Mouse (Mus musculus) kidney, postnatal 0 days (tissue): ENCODE measurements around the gene Plekha8. TPM values are rescaled to one million over a fixed set of nuclear protein-coding genes. Genes with fewer than 3 reads are reported as not detected.

ENCODE experiments used
- ATAC-seq: fragments of 200-750 bp; cut with Nextera tagmentation; replicated peaks from 2 replicates; pipeline ENCODE4 v1.8.0; 2017; ENCODE audit warnings: low read depth, moderate number of reproducible peaks, moderate TSS enrichment, moderate library complexity; ENCODE audit not compliant: low FRiP score
- DNase-seq: peaks from one replicate; pipeline ENCODE4 v3.0.0-alpha.2; 2016; ENCODE audit warnings: low spot score
- H3K27ac ChIP-seq: fragments of 300-500 bp; sonication (generic); 2 replicates; pipeline ENCODE4 v1.5.1; 2014; ENCODE audit warnings: mild to moderate bottlenecking
- H3K27me3 ChIP-seq: fragments of 300-500 bp; sonication (generic); 2 replicates; pipeline ENCODE4 v1.6.1; 2014; ENCODE audit warnings: low read length, mixed read lengths; ENCODE audit not compliant: insufficient read depth
- H3K36me3 ChIP-seq: fragments of 300-500 bp; sonication (generic); 2 replicates; pipeline ENCODE4 v1.6.1; 2014; ENCODE audit warnings: low read length, mixed read lengths; ENCODE audit not compliant: insufficient read depth
- H3K4me1 ChIP-seq: fragments of 300-500 bp; sonication (generic); replicated peaks from 2 replicates; pipeline ENCODE4 v1.6.1; 2014; ENCODE audit warnings: antibody characterized with exemption, low read length, mixed read lengths; ENCODE audit not compliant: insufficient read depth
- H3K4me2 ChIP-seq: fragments of 300-500 bp; sonication (generic); 2 replicates; pipeline ENCODE4 v1.6.1; 2014; ENCODE audit warnings: mild to moderate bottlenecking, low read length, moderate library complexity, mixed read lengths
- H3K4me3 ChIP-seq: fragments of 300-500 bp; sonication (generic); replicated peaks from 2 replicates; pipeline ENCODE4 v1.5.1; 2014; ENCODE audit warnings: low read depth, low read length
- H3K9ac ChIP-seq: fragments of 300-500 bp; sonication (generic); 2 replicates; pipeline ENCODE4 v1.6.1; 2014; ENCODE audit warnings: low read depth, low read length
- H3K9me3 ChIP-seq: fragments of 300-500 bp; sonication (generic); replicated peaks from 2 replicates; pipeline ENCODE4 v1.6.1; 2016; ENCODE audit warnings: low read length, inconsistent platforms, mixed read lengths
- CTCF ChIP-seq: IDR thresholded peaks from 2 replicates; pipeline ENCODE4 v1.5.1; 2016; ENCODE audit warnings: antibody characterized with exemption, low read depth, mild to moderate bottlenecking, moderate library complexity
- WGBS: fragments of 180-500 bp; shearing (Covaris S2); extraction: QIAGEN DNeasy Blood & Tissue Kit; methylation state at CpG from one replicate; pipeline ENCODE4 v1.1.7; 2014; 5-methylcytosine and 5-hydroxymethylcytosine counted together
- polyA plus RNA-seq: library from polyadenylated mRNA; unstranded; fragments of >200 nt; fragmentation: Nextera tagmentation; extraction: Ambion mirVana; gene quantifications from 2 replicates; pipeline ENCODE4 v1.2.1, GENCODE M21; 2015

Gene Plekha8
- polyA plus RNA-seq, 1 experiment from 2014 or later = 9.5 TPM

- Histone ChIP-seq H3K9ac (peak overlapping the region; percentile 48), H3K27me3 (no peaks in the 10 kb centered on the region), H3K4me1 (peaks cover 23% of the 10 kb centered on the region; the same call in 1 of the 2 replicates), H3K4me3 (peak overlapping the region; percentile 57), H3K36me3 (no peaks in the 10 kb centered on the region), H3K27ac (peak overlapping the region; percentile 85), H3K9me3 (no peaks in the 10 kb centered on the region), H3K4me2 (peak overlapping the region; percentile 85)
- peak; percentile 98 for DNase-seq
- under 1% methylated on average over 20 of the region's 20 CpGs for WGBS
- ATAC-seq = peak; percentile 81
- TF ChIP-seq CTCF = peak; percentile 27; the same call in 1 of the 2 replicates
Observed at GRCm38 (mm10) chr6:54592938-54593535, 1.9 kb upstream of the Plekha8 start.

GRCm38 (mm10) chr6:54593766-54594468 lies 994 bp upstream of the Plekha8 start:
- 38% methylated on average over 8 of the region's 8 CpGs for WGBS

DNA sequence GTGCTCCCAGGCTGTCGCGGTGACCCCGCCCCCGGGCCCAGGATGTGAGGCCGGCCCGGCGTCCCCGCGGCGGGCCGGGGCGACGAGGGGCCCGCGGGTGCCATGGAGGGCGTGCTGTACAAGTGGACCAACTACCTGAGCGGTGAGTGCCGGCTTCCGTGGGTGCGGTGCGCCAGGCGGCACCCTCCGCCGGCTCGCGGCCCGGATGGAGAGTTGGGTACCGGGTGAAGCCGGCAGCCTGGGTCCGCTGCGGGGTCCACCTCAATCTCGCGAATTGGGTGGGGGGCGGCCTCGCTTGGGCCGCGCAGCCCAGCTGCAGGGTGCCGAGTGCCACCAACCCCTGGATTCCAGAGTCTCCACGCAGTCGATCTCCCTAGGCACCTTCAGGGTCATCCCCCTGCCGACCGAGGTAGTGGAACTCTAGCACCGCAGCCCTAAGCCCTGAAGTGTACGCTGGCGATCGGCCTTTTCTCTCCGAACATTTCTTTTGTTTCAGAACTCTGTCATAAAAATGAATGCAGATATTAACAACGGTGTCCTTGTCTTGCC lies 493 bp downstream of the Plekha8 start:
- WGBS = under 1% methylated on average over 48 of the region's 48 CpGs
- H3K36me3 ChIP-seq = no peaks in the 10 kb centered on the region
- DNase-seq (no peak), ATAC-seq (no peak)
- peak overlapping the region; percentile 85 for H3K9ac ChIP-seq
- no peak for TF ChIP-seq CTCF
- no peaks in the 10 kb centered on the region for H3K27me3 ChIP-seq
- H3K4me2 ChIP-seq = peak overlapping the region; percentile 94
- H3K9me3 ChIP-seq = no peaks in the 10 kb centered on the region
- peak overlapping the region; percentile 86 for H3K4me3 ChIP-seq
- H3K4me1 ChIP-seq = peaks cover 23% of the 10 kb centered on the region; the same call in 1 of the 2 replicates
- H3K27ac ChIP-seq = peak overlapping the region; percentile 85

More at GRCm38 (mm10) chr6:54593766-54594468, 994 bp upstream of the Plekha8 start:
- Histone ChIP-seq H3K9ac (no peak overlapping the region), H3K27me3 (no peaks in the 10 kb centered on the region), H3K9me3 (no peaks in the 10 kb centered on the region), H3K27ac (peak overlapping the region; percentile 85), H3K4me3 (peak overlapping the region; percentile 57; the same call in 1 of the 2 replicates), H3K4me2 (peak overlapping the region; percentile 94), H3K36me3 (no peaks in the 10 kb centered on the region), H3K4me1 (peaks cover 23% of the 10 kb centered on the region; the same call in 1 of the 2 replicates)
- DNase-seq = no peak
- TF ChIP-seq CTCF = no peak
- ATAC-seq = no peak

DNA sequence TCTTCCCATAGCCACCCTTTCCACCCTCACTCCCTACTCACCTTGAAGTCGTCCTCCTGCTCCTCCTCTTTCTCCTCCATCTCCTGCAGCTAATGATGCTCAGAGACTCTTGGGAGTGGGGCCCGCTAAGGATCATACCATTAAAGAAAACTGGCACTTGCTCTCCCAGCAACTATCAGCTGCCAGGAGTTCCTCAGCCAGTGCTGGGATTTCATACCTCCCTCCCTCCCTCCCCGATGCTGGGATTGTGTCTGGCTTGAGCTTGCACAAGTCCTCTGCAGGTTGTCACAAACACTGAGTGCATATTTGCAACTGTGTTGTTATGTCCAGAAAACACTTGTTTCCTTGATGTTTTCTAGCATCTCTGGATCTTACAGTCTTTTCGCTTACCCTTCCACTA lies 2.3 kb downstream of the Plekha8 start, which contains the start of gene Fkbp14:
Fkbp14 (minus strand) TSS at position 101 of the 400 bp plus-strand sequence.
- ATAC-seq (no peak), DNase-seq (no peak)
- H3K27ac ChIP-seq = no peak within 1 kb of the TSS
- no peak for TF ChIP-seq CTCF
- WGBS = 73% methylated on average over 4 of the region's 4 CpGs
- peak within 1 kb of the TSS; percentile 86; the same call in 1 of the 2 replicates for H3K4me3 ChIP-seq
- H3K4me1 ChIP-seq = peaks cover 21% of the 10 kb centered on the region
- no peaks in the 10 kb centered on the region for H3K27me3 ChIP-seq
- no peaks in the 10 kb centered on the region for H3K36me3 ChIP-seq
- no peaks in the 10 kb centered on the region for H3K9me3 ChIP-seq
- H3K4me2 ChIP-seq = peak within 1 kb of the TSS; percentile 94; the same call in 1 of the 2 replicates
- peak within 1 kb of the TSS; percentile 2; the same call in 1 of the 2 replicates for H3K9ac ChIP-seq

GRCm38 (mm10) chr6:54597711-54598110 lies 2.8 kb downstream of the Plekha8 start:
- DNase-seq (no peak), ATAC-seq (no peak)
- no peak overlapping the region for H3K9ac ChIP-seq
- no peak for TF ChIP-seq CTCF
- H3K9me3 ChIP-seq = no peaks in the 10 kb centered on the region
- no peaks in the 10 kb centered on the region for H3K36me3 ChIP-seq
- no peak overlapping the region for H3K4me3 ChIP-seq
- H3K27me3 ChIP-seq = no peaks in the 10 kb centered on the region
- H3K4me2 ChIP-seq = no peak overlapping the region
- H3K4me1 ChIP-seq = peaks cover 21% of the 10 kb centered on the region
- no peak overlapping the region for H3K27ac ChIP-seq
- 79% methylated on average over 3 of the region's 3 CpGs for WGBS

DNA sequence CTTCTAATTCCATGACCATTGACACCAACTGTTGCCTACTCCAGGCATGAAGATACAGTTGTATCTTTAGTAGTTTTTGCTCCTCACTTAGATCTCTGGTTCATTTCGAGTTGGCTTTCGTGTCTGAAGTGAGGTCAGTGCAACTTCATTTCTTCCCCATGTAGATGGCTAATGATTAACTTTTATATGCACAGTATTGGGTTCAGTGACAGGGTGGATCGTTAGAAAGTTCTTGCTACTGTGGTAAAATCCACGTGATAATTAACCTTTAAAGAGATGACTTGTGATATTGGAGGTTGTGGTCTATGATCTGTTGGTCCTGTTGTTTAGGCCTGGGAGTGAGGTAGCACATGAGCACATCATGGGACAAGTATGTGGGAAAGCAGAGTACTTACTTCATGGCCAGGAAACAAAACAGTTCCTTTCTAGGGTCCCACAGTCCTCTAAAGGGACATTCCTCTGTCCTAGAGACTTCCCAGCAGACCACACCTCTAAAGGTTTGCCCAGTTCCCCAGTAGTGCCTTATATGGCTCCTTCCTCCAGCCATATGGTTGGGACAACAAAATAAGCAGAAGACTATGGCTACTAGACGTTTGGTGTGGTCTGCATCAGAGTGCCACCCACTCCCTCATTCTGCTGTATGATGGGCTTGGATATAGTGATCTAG lies 5.9 kb downstream of the Plekha8 start:
- peak overlapping the region; percentile 28; the same call in 1 of the 2 replicates for H3K27ac ChIP-seq
- 55% methylated on average over 5 of the region's 5 CpGs for WGBS
- no peak for TF ChIP-seq CTCF

More for the DNA sequence above, 5.9 kb downstream of the Plekha8 start:
- H3K4me3 ChIP-seq = no peak overlapping the region
- H3K4me2 ChIP-seq = no peak overlapping the region
- no peaks in the 10 kb centered on the region for H3K9me3 ChIP-seq
- H3K27me3 ChIP-seq = no peaks in the 10 kb centered on the region
- DNase-seq = no peak
- ATAC-seq = 0 out of 2 replicates have a peak, but pooled peaks have one; percentile 25
- no peak overlapping the region for H3K9ac ChIP-seq
- H3K4me1 ChIP-seq = peaks cover 20% of the 10 kb centered on the region
- no peaks in the 10 kb centered on the region for H3K36me3 ChIP-seq
